Mouse (Mus musculus) testis, adult 2 months (tissue): ENCODE data around the gene Dpagt1. TPM values are rescaled to one million over a fixed set of nuclear protein-coding genes. Genes with fewer than 3 reads are reported as not detected.

Experiments used
- H3K27ac ChIP-seq: fragments of 200-500 bp; 2 replicates; pipeline ENCODE4 v1.5.1; 2012; ENCODE audit warnings: low read depth, low read length; ENCODE audit not compliant: control insufficient read depth, insufficient read depth
- H3K27me3 ChIP-seq: fragments of 200-500 bp; 2 replicates; pipeline ENCODE4 v1.6.1; 2012; ENCODE audit warnings: mild to moderate bottlenecking, low read length, moderate library complexity; ENCODE audit not compliant: control insufficient read depth, insufficient read depth
- H3K36me3 ChIP-seq: fragments of 200-500 bp; 2 replicates; pipeline ENCODE4 v1.6.1; 2012; ENCODE audit warnings: mild to moderate bottlenecking, low read length; ENCODE audit not compliant: control insufficient read depth, insufficient read depth
- H3K4me1 ChIP-seq: fragments of 200-500 bp; 2 replicates; pipeline ENCODE4 v1.6.1; 2012; ENCODE audit warnings: low read length; ENCODE audit not compliant: control insufficient read depth, insufficient read depth
- H3K4me3 ChIP-seq: fragments of 200-500 bp; 2 replicates; pipeline ENCODE4 v1.5.1; 2012; ENCODE audit warnings: low read depth, mild to moderate bottlenecking, low read length, moderate library complexity, mixed read lengths; ENCODE audit not compliant: control insufficient read depth
- CTCF ChIP-seq: fragments of 200-500 bp; IDR thresholded peaks from 2 replicates; pipeline ENCODE4 v1.5.1; 2012; ENCODE audit warnings: low read depth, mild to moderate bottlenecking, inconsistent platforms, low read length, moderate library complexity; ENCODE audit not compliant: control insufficient read depth, insufficient read depth, insufficient replicate concordance
- POLR2A ChIP-seq: fragments of 200-500 bp; IDR thresholded peaks from 2 replicates; pipeline ENCODE4 v1.6.1; 2012; ENCODE audit warnings: low read depth, mild to moderate bottlenecking, inconsistent platforms, low read length, moderate library complexity; ENCODE audit not compliant: control insufficient read depth
- polyA plus RNA-seq: library from polyadenylated mRNA; depleted of rRNA; stranded (reverse); fragments of >200 nt; gene quantifications from 2 replicates; pipeline ENCODE4 v1.2.3, GENCODE M21; 2012

Gene Dpagt1
- polyA plus RNA-seq, 1 experiment: 6.5 TPM

GRCm38 (mm10) chr9:44311136-44312134 lies 14.4 kb upstream of the Dpagt1 start:
- H3K27me3 ChIP-seq: no peaks in the 10 kb centered on the region
- TF ChIP-seq POLR2A: no peak
- TF ChIP-seq CTCF: no peak
- no peak overlapping the region for H3K4me3 ChIP-seq
- no peak overlapping the region for H3K27ac ChIP-seq
- no peaks in the 10 kb centered on the region; the same call in 1 of the 2 replicates for H3K4me1 ChIP-seq
- H3K36me3 ChIP-seq: no peaks in the 10 kb centered on the region; the same call in 1 of the 2 replicates

- peaks cover 7% of the 10 kb centered on the region for H3K4me1 ChIP-seq
- no peaks in the 10 kb centered on the region for H3K27me3 ChIP-seq
- TF ChIP-seq CTCF: no peak
- TF ChIP-seq POLR2A: no peak
- no peak overlapping the region for H3K27ac ChIP-seq
- H3K4me3 ChIP-seq: no peak overlapping the region
- H3K36me3 ChIP-seq: no peaks in the 10 kb centered on the region; the same call in 1 of the 2 replicates
Measured at GRCm38 (mm10) chr9:44313476-44314256, 12.2 kb upstream of the Dpagt1 start.

GRCm38 (mm10) chr9:44314257-44314547 lies 11.6 kb upstream of the Dpagt1 start:
- peaks cover 12% of the 10 kb centered on the region for H3K4me1 ChIP-seq

GRCm38 (mm10) chr9:44314910-44315309 lies 10.9 kb upstream of the Dpagt1 start:
- peaks cover 17% of the 10 kb centered on the region for H3K4me1 ChIP-seq

More at GRCm38 (mm10) chr9:44314257-44314547, 11.6 kb upstream of the Dpagt1 start:
- no peak overlapping the region for H3K27ac ChIP-seq
- TF ChIP-seq CTCF (no peak), POLR2A (no peak)
- H3K36me3 ChIP-seq: no peaks in the 10 kb centered on the region; the same call in 1 of the 2 replicates
- H3K27me3 ChIP-seq: no peaks in the 10 kb centered on the region
- H3K4me3 ChIP-seq: no peak overlapping the region

GRCm38 (mm10) chr9:44317452-44317851 lies 8.4 kb upstream of the Dpagt1 start:
- TF ChIP-seq CTCF: no peak
- TF ChIP-seq POLR2A: no peak
- Histone ChIP-seq H3K36me3 (no peaks in the 10 kb centered on the region; the same call in 1 of the 2 replicates), H3K4me1 (peaks cover 23% of the 10 kb centered on the region), H3K27ac (no peak overlapping the region), H3K27me3 (no peaks in the 10 kb centered on the region), H3K4me3 (no peak overlapping the region)

More at GRCm38 (mm10) chr9:44314910-44315309, 10.9 kb upstream of the Dpagt1 start:
- Histone ChIP-seq H3K27ac (no peak overlapping the region), H3K36me3 (no peaks in the 10 kb centered on the region; the same call in 1 of the 2 replicates), H3K4me3 (no peak overlapping the region), H3K27me3 (no peaks in the 10 kb centered on the region)
- no peak for TF ChIP-seq POLR2A
- TF ChIP-seq CTCF: no peak

GRCm38 (mm10) chr9:44318076-44318825 lies 7.6 kb upstream of the Dpagt1 start:
- TF ChIP-seq CTCF (no peak), POLR2A (no peak)
- Histone ChIP-seq H3K27me3 (no peaks in the 10 kb centered on the region), H3K27ac (no peak overlapping the region), H3K4me1 (peaks cover 23% of the 10 kb centered on the region), H3K36me3 (no peaks in the 10 kb centered on the region; the same call in 1 of the 2 replicates), H3K4me3 (no peak overlapping the region)
